Mouse (Mus musculus) kidney, embryonic 14.5 days (tissue): ENCODE data around the gene Ttll1. TPM values are rescaled to one million over a fixed set of nuclear protein-coding genes. Genes with fewer than 3 reads are reported as not detected.
"Not testable (repeated sequence)": the region's sequence is repeated elsewhere in the genome, so short reads cannot be mapped to it uniquely, and the experiment has no call there.

ENCODE experiments used
- ATAC-seq: fragments of 200-750 bp; cut with Nextera tagmentation; 2 replicates; pipeline ENCODE4 v1.8.0; 2017; ENCODE audit warnings: moderate number of reproducible peaks, mild to moderate bottlenecking, moderate TSS enrichment, moderate library complexity; ENCODE audit not compliant: low FRiP score, low TSS enrichment
- H3K27ac ChIP-seq: fragments of 300-500 bp; sonication (generic); 2 replicates; pipeline ENCODE4 v1.5.1; 2014; ENCODE audit warnings: low read depth, mild to moderate bottlenecking, low read length, moderate library complexity, mixed read lengths
- H3K27me3 ChIP-seq: fragments of 300-500 bp; sonication (generic); 2 replicates; pipeline ENCODE4 v1.6.1; 2014; ENCODE audit warnings: mild to moderate bottlenecking, low read length; ENCODE audit not compliant: control insufficient read depth, insufficient read depth
- H3K36me3 ChIP-seq: fragments of 300-500 bp; sonication (generic); 2 replicates; pipeline ENCODE4 v1.6.1; 2014; ENCODE audit warnings: low read length, mixed read lengths; ENCODE audit not compliant: control insufficient read depth, insufficient read depth
- H3K4me1 ChIP-seq: fragments of 300-500 bp; sonication (generic); 2 replicates; pipeline ENCODE4 v1.6.1; 2014; ENCODE audit warnings: low read length, mixed read lengths; ENCODE audit not compliant: control insufficient read depth, insufficient read depth
- H3K4me2 ChIP-seq: fragments of 300-500 bp; sonication (generic); replicated peaks from 2 replicates; pipeline ENCODE4 v1.6.1; 2014; ENCODE audit warnings: low read depth, mild to moderate bottlenecking, low read length
- H3K4me3 ChIP-seq: fragments of 300-500 bp; sonication (generic); 2 replicates; pipeline ENCODE4 v1.5.1; 2014; ENCODE audit warnings: mild to moderate bottlenecking, low read length
- H3K9ac ChIP-seq: fragments of 300-500 bp; sonication (generic); 2 replicates; pipeline ENCODE4 v1.6.1; 2014; ENCODE audit warnings: low read depth, mild to moderate bottlenecking, low read length, moderate library complexity
- H3K9me3 ChIP-seq: fragments of 300-500 bp; sonication (generic); 2 replicates; pipeline ENCODE4 v1.6.1; 2016; ENCODE audit warnings: low read length; ENCODE audit not compliant: control insufficient read depth
- WGBS: fragments of 180-500 bp; shearing (Covaris S2); extraction: QIAGEN DNeasy Blood & Tissue Kit; methylation state at CpG from one replicate; pipeline ENCODE4 v1.1.7; 2014; 5-methylcytosine and 5-hydroxymethylcytosine counted together
- polyA plus RNA-seq: library from polyadenylated mRNA; unstranded; fragments of >200 nt; fragmentation: Nextera tagmentation; extraction: Ambion mirVana; gene quantifications from 2 replicates; pipeline ENCODE4 v1.2.1, GENCODE M21; 2014

Ttll1 gene
- polyA plus RNA-seq, 1 experiment from 2014 or later, result 19.8 TPM

- 60% methylated on average over 6 of the region's 6 CpGs for WGBS
- peaks cover 11% of the 10 kb centered on the region; the same call in 1 of the 2 replicates for H3K4me1 ChIP-seq
- H3K27ac ChIP-seq, result no peak overlapping the region
- no peak overlapping the region for H3K4me3 ChIP-seq
- no peak overlapping the region for H3K9ac ChIP-seq
- no peaks in the 10 kb centered on the region for H3K9me3 ChIP-seq
- H3K36me3 ChIP-seq, result no peaks in the 10 kb centered on the region
- no peaks in the 10 kb centered on the region for H3K27me3 ChIP-seq
- H3K4me2 ChIP-seq, result no peak overlapping the region
- ATAC-seq, result no peak
Observed at GRCm38 (mm10) chr15:83469279-83469821, 41.3 kb downstream of the Ttll1 start.

- H3K9ac ChIP-seq, result no peak overlapping the region
- no peak overlapping the region for H3K27ac ChIP-seq
- H3K27me3 ChIP-seq, result no peaks in the 10 kb centered on the region
- H3K36me3 ChIP-seq, result no peaks in the 10 kb centered on the region
- H3K9me3 ChIP-seq, result no peaks in the 10 kb centered on the region
- H3K4me1 ChIP-seq, result peaks cover 14% of the 10 kb centered on the region; the same call in 1 of the 2 replicates
- WGBS, result 70% methylated on average over 9 of the region's 9 CpGs
- ATAC-seq, result no peak
- no peak overlapping the region for H3K4me3 ChIP-seq
- no peak overlapping the region for H3K4me2 ChIP-seq
Observed at GRCm38 (mm10) chr15:83467232-83467966, 43.3 kb downstream of the Ttll1 start.

DNA sequence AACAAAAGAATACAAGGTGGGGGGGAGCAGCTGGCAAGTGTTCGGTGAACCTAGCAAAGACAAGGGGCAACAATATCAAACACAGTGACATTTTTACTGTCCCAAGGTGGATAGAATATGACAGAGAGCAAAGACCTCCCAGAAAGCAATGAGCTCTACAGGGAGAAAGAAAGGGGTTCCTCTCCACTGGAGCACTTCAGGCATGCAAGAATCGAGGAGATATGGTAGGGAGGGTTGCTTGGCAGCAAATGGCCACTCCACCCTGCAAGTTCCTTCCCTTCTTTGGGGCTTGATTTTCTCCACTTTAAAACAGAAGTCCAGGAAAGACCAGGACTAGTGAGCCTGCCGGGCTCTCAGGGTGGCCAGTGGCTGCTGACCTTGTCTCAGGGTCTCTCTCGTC is 44.4 kb downstream of the Ttll1 start:
- no peaks in the 10 kb centered on the region for H3K9me3 ChIP-seq
- no peak overlapping the region for H3K9ac ChIP-seq
- no peak overlapping the region for H3K27ac ChIP-seq
- no peaks in the 10 kb centered on the region for H3K36me3 ChIP-seq
- H3K4me3 ChIP-seq, result no peak overlapping the region
- no peak for ATAC-seq
- no peak overlapping the region for H3K4me2 ChIP-seq
- 23% methylated on average over 4 of the region's 4 CpGs for WGBS
- H3K4me1 ChIP-seq, result peaks cover 12% of the 10 kb centered on the region; the same call in 1 of the 2 replicates
- H3K27me3 ChIP-seq, result no peaks in the 10 kb centered on the region

- Histone ChIP-seq H3K4me2 (0 out of 2 replicates have a peak overlapping the region, but pooled peaks have one; percentile 2), H3K36me3 (no peaks in the 10 kb centered on the region), H3K4me1 (peaks cover 10% of the 10 kb centered on the region; the same call in 1 of the 2 replicates), H3K9ac (no peak overlapping the region), H3K27me3 (no peaks in the 10 kb centered on the region), H3K27ac (no peak overlapping the region), H3K9me3 (no peaks in the 10 kb centered on the region), H3K4me3 (peak overlapping the region; percentile 83; the same call in 1 of the 2 replicates)
- ATAC-seq, result 0 out of 2 replicates have a peak, but pooled peaks have one; percentile 25
- WGBS, result 81% methylated on average over 19 of the region's 19 CpGs
Observed at GRCm38 (mm10) chr15:83464905-83465650, 45.6 kb downstream of the Ttll1 start.

- peak within 1 kb of the TSS; percentile 67; the same call in 1 of the 2 replicates for H3K27ac ChIP-seq
Observed at GRCm38 (mm10) chr15:83464083-83464904, 46.4 kb downstream of the Ttll1 start, which contains the start of gene Pacsin2. Pacsin2 (minus strand) TSS chr15:83464606.

GRCm38 (mm10) chr15:83463369-83464082 is 47.2 kb downstream of the Ttll1 start:
- WGBS, result 5% methylated on average over 17 of the region's 17 CpGs
- H3K36me3 ChIP-seq, result no peaks in the 10 kb centered on the region
- peaks cover 10% of the 10 kb centered on the region; the same call in 1 of the 2 replicates for H3K4me1 ChIP-seq
- peak overlapping the region; percentile 85 for H3K9ac ChIP-seq
- H3K4me2 ChIP-seq, result peak overlapping the region; percentile 68
- H3K27ac ChIP-seq, result peak overlapping the region; percentile 67; the same call in 1 of the 2 replicates
- no peaks in the 10 kb centered on the region for H3K9me3 ChIP-seq
- no peaks in the 10 kb centered on the region for H3K27me3 ChIP-seq
- ATAC-seq, result no peak
- peak overlapping the region; percentile 83 for H3K4me3 ChIP-seq

More at GRCm38 (mm10) chr15:83464083-83464904, 46.4 kb downstream of the Ttll1 start, which contains the start of gene Pacsin2:
- WGBS, result under 1% methylated on average over 70 of the region's 88 CpGs
- peak within 1 kb of the TSS; percentile 83 for H3K4me3 ChIP-seq
- ATAC-seq, result peak; percentile 99
- H3K9me3 ChIP-seq, result no peaks in the 10 kb centered on the region
- peaks cover 10% of the 10 kb centered on the region; the same call in 1 of the 2 replicates for H3K4me1 ChIP-seq
- H3K4me2 ChIP-seq, result peak within 1 kb of the TSS; percentile 68
- H3K27me3 ChIP-seq, result no peaks in the 10 kb centered on the region
- no peaks in the 10 kb centered on the region for H3K36me3 ChIP-seq
- H3K9ac ChIP-seq, result peak within 1 kb of the TSS; percentile 85

- not testable (repeated sequence) for H3K4me3 ChIP-seq, ATAC-seq, H3K9ac ChIP-seq
Observed at GRCm38 (mm10) chr15:83462349-83462748, 48.3 kb downstream of the Ttll1 start.

DNA sequence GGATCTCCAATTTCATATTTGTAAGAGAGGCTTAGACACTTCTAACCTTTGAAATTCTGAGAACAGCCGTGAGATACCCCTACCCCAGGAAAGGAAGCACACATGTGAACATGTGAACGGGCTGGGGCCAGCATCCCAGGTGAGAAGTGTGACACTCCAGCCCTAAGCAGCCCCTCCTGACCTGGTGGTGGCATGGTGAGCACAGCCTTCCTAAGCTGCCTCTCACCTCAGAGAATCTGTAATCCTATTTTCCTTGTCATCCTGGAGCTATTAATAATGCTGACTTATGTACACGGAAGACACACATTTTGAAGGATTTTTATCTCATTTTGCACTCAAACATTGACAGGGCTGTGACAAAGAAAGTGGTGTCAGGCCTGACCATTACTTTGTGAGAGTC is 49.8 kb downstream of the Ttll1 start:
- H3K27me3 ChIP-seq, result no peaks in the 10 kb centered on the region
- 0 out of 2 replicates have a peak, but pooled peaks cover 10% of the 10 kb centered on the region for H3K4me1 ChIP-seq
- no peak overlapping the region for H3K27ac ChIP-seq
- no peak overlapping the region for H3K9ac ChIP-seq
- no peaks in the 10 kb centered on the region for H3K9me3 ChIP-seq
- no peaks in the 10 kb centered on the region for H3K36me3 ChIP-seq
- H3K4me2 ChIP-seq, result no peak overlapping the region
- no peak for ATAC-seq
- no peak overlapping the region for H3K4me3 ChIP-seq
- WGBS, result 87% methylated on average over 3 of the region's 3 CpGs

More at GRCm38 (mm10) chr15:83462349-83462748, 48.3 kb downstream of the Ttll1 start:
- not testable (repeated sequence) for H3K27me3 ChIP-seq, H3K4me2 ChIP-seq, H3K27ac ChIP-seq, H3K36me3 ChIP-seq, H3K4me1 ChIP-seq, H3K9me3 ChIP-seq
- 76% methylated on average over 8 of the region's 8 CpGs for WGBS
